Mouse (Mus musculus) limb, embryonic 14.5 days (tissue): ENCODE results near the gene Nek9. TPM values are rescaled to one million over a fixed set of nuclear protein-coding genes. Genes with fewer than 3 reads are reported as not detected.
"Not testable (repeated sequence)": the region's sequence is repeated elsewhere in the genome, so short reads cannot be mapped to it uniquely, and the experiment has no call there.

Source experiments
- ATAC-seq: fragments of 200-750 bp; cut with Nextera tagmentation; 2 replicates; pipeline ENCODE4 v1.8.0; 2017; ENCODE audit warnings: low read depth, moderate number of reproducible peaks, moderate TSS enrichment; ENCODE audit not compliant: low FRiP score
- DNase-seq: peaks from one replicate; pipeline ENCODE4 v3.0.0-alpha.2; 2015; ENCODE audit warnings: low spot score
- H3K27ac ChIP-seq: fragments of 300-500 bp; sonication (generic); replicated peaks from 2 replicates; pipeline ENCODE4 v1.5.1; 2014; ENCODE audit warnings: low read depth, mild to moderate bottlenecking, low read length, moderate library complexity, mixed read lengths
- H3K27me3 ChIP-seq: fragments of 300-500 bp; sonication (generic); 2 replicates; pipeline ENCODE4 v1.6.1; 2014; ENCODE audit warnings: low read length, mixed read lengths; ENCODE audit not compliant: control insufficient read depth, insufficient read depth
- H3K36me3 ChIP-seq: fragments of 300-500 bp; sonication (generic); 2 replicates; pipeline ENCODE4 v1.6.1; 2014; ENCODE audit warnings: mild to moderate bottlenecking, low read length, moderate library complexity, mixed read lengths; ENCODE audit not compliant: control insufficient read depth, insufficient read depth
- H3K4me1 ChIP-seq: fragments of 300-500 bp; sonication (generic); 2 replicates; pipeline ENCODE4 v1.6.1; 2014; ENCODE audit warnings: antibody characterized with exemption, low read length, mixed read lengths; ENCODE audit not compliant: control insufficient read depth, insufficient read depth
- H3K4me2 ChIP-seq: fragments of 300-500 bp; sonication (generic); replicated peaks from 2 replicates; pipeline ENCODE4 v1.6.1; 2014; ENCODE audit warnings: low read depth, mild to moderate bottlenecking, low read length, moderate library complexity; ENCODE audit not compliant: severe bottlenecking
- H3K4me3 ChIP-seq: fragments of 300-500 bp; sonication (generic); replicated peaks from 2 replicates; pipeline ENCODE4 v1.5.1; 2014; ENCODE audit warnings: low read length
- H3K9ac ChIP-seq: fragments of 300-500 bp; sonication (generic); 2 replicates; pipeline ENCODE4 v1.6.1; 2014; ENCODE audit warnings: mild to moderate bottlenecking, low read depth, low read length, moderate library complexity; ENCODE audit not compliant: severe bottlenecking
- H3K9me3 ChIP-seq: fragments of 300-500 bp; sonication (generic); 2 replicates; pipeline ENCODE4 v1.6.1; 2016; ENCODE audit warnings: low read length; ENCODE audit not compliant: control insufficient read depth
- POLR2A ChIP-seq: fragments of 200-500 bp; IDR thresholded peaks from 2 replicates; pipeline ENCODE4 v1.8.0; 2012; ENCODE audit warnings: inconsistent platforms, mild to moderate bottlenecking, moderate library complexity, borderline replicate concordance; ENCODE audit not compliant: insufficient read depth, insufficient read length; ENCODE audit errors: extremely low read depth
- WGBS: fragments of 180-500 bp; shearing (Covaris S2); extraction: QIAGEN DNeasy Blood & Tissue Kit; methylation state at CpG from one replicate; pipeline ENCODE4 v1.1.7; 2014; 5-methylcytosine and 5-hydroxymethylcytosine counted together
- polyA plus RNA-seq, 2 experiments: library from polyadenylated mRNA; depleted of rRNA in 1 of 2; stranded (reverse) in 1 of 2; unstranded in 1 of 2; fragments of >200 nt; fragmentation: Nextera tagmentation in 1 of 2; extraction: Ambion mirVana in 1 of 2; gene quantifications; 2 replicates each; pipeline versions ENCODE4 v1.2.1 to v1.2.3; 2012 to 2014

Nek9 gene
- polyA plus RNA-seq, 2 experiments = 22.0 to 47.4 TPM

DNA sequence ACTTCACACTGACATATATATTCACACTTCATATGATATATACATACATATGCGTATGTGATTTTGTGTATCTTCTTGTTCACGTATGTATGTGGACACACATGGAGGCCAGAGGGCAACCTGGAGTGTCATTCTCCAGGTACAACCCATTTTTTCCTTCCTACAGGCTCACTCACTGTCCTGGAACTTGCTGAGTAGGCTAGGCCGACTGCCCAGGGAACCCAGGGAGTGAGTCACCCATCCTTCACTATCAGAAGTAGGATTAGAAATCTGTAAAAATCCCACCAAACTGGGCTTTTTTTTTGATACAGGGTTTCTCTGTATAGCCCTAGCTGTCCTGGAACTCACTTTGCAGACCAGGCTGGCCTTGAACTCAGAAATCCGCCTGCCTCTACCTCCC is 54.2 kb downstream of the Nek9 start:
- Histone ChIP-seq H3K9me3 (no peaks in the 10 kb centered on the region), H3K36me3 (no peaks in the 10 kb centered on the region), H3K4me3 (no peak overlapping the region), H3K9ac (no peak overlapping the region), H3K4me1 (peaks cover 5% of the 10 kb centered on the region; the same call in 1 of the 2 replicates), H3K27me3 (no peaks in the 10 kb centered on the region), H3K27ac (no peak overlapping the region), H3K4me2 (no peak overlapping the region)
- TF ChIP-seq POLR2A = no peak
- DNase-seq (no peak), ATAC-seq (no peak)
- 93% methylated on average over 4 of the region's 4 CpGs for WGBS

- DNase-seq (no peak), ATAC-seq (no peak)
- Histone ChIP-seq H3K9ac (no peak overlapping the region), H3K4me2 (no peak overlapping the region), H3K9me3 (no peaks in the 10 kb centered on the region), H3K4me1 (peaks cover 9% of the 10 kb centered on the region), H3K36me3 (no peaks in the 10 kb centered on the region), H3K27ac (no peak overlapping the region), H3K27me3 (no peaks in the 10 kb centered on the region), H3K4me3 (no peak overlapping the region)
- 74% methylated on average over 8 of the region's 8 CpGs for WGBS
- no peak for TF ChIP-seq POLR2A
Measured at GRCm38 (mm10) chr12:85284331-85284730, 54.8 kb downstream of the Nek9 start.

DNA sequence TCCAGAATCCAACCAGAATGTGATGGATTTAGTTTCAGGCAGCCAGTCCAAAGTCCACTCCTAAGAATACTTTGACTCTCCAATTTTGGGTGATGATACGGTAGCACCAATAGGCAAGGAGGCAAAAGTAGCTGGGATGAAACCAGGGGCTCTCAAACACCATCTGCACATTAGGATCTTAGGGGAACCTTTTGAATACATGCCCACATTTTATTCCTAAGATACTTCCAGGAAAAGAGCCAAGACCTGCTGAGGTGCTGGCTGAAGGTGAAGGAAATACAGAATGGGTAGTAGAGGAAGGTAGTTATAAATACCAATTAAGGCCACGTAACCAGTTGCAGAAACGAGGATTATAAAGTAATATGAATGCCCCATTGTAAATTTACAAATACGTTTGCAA is 57.4 kb downstream of the Nek9 start:
- H3K4me1 ChIP-seq, H3K27me3 ChIP-seq, H3K9ac ChIP-seq, H3K4me2 ChIP-seq, DNase-seq, H3K9me3 ChIP-seq, H3K4me3 ChIP-seq, ATAC-seq, H3K36me3 ChIP-seq, H3K27ac ChIP-seq: not testable (repeated sequence)
- WGBS = 97% methylated on average over 1 of the region's 4 CpGs

GRCm38 (mm10) chr12:85280845-85281651 is 58.1 kb downstream of the Nek9 start:
- no peak overlapping the region for H3K9ac ChIP-seq
- 66% methylated on average over 12 of the region's 12 CpGs for WGBS
- H3K9me3 ChIP-seq = no peaks in the 10 kb centered on the region
- H3K4me2 ChIP-seq = peak overlapping the region; percentile 93
- DNase-seq = no peak
- no peaks in the 10 kb centered on the region for H3K27me3 ChIP-seq
- H3K4me3 ChIP-seq = peak overlapping the region; percentile 78
- H3K36me3 ChIP-seq = no peaks in the 10 kb centered on the region
- ATAC-seq = 0 out of 2 replicates have a peak, but pooled peaks have one; percentile 11
- peaks cover 5% of the 10 kb centered on the region for H3K4me1 ChIP-seq
- no peak overlapping the region for H3K27ac ChIP-seq
- no peak for TF ChIP-seq POLR2A

GRCm38 (mm10) chr12:85280105-85280844 is 58.9 kb downstream of the Nek9 start:
- Histone ChIP-seq H3K9me3 (no peaks in the 10 kb centered on the region), H3K4me3 (peak overlapping the region; percentile 78), H3K4me1 (peaks cover 5% of the 10 kb centered on the region), H3K4me2 (peak overlapping the region; percentile 93), H3K27ac (peak overlapping the region; percentile 63), H3K9ac (peak overlapping the region; percentile 83), H3K27me3 (no peaks in the 10 kb centered on the region), H3K36me3 (0 out of 2 replicates have a peak, but pooled peaks cover 3% of the 10 kb centered on the region)
- DNase-seq = peak; percentile 97
- TF ChIP-seq POLR2A = 0 out of 2 replicates have a peak, but pooled peaks have one; percentile 41
- peak; percentile 96 for ATAC-seq
- WGBS = under 1% methylated on average over 31 of the region's 31 CpGs
